Mouse (Mus musculus): ENCODE data around the gene Tacstd2. TPM values are rescaled to one million over a fixed set of nuclear protein-coding genes. Genes with fewer than 3 reads are reported as not detected.
"Not testable (repeated sequence)": the region's sequence is repeated elsewhere in the genome, so short reads cannot be mapped to it uniquely, and the experiment has no call there.

The Tacstd2 gene
- total and polyA plus RNA-seq, 3 experiments, result 0.11 to 1.5 (median 0.18) TPM

DNA sequence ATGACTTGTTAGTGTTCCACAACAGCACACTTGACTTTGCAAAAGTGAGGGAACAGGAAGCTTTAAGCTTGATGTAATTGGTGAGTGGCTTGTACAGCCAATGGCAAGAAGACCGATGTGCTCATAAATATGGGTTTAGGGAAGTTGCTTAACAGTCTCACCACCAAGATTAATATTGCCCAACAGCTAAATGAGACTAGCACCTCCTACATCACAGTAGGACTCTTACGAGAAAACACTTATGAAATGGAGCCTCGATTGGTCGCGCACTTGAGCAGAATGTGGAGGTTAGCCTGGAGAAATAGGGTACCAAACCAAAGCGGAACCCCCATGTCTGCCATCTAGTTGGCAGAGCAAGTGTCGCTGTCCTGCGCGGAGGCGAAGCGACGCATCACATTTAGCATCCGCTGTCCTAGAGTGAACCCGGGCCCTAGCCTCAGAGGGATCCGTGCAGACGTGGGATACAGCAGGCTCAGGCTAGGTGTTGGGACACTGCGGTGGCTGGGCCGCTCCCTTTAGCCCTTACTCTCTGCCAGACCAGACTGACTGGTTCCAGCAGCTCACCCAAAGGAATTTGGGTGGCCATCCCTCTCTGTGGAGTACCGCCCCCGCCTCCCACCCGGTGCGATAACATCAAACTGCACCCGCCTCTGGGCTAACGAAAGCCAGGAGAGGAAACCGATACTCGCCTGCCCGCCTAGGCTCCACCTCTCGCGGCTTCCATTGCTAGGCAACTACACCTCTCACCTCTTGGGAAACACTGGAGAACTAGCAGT lies 2.7 kb downstream of the Tacstd2 start:
- Histone ChIP-seq H3K9ac (ENCODE audit: low read depth, low read length) (no peak overlapping the region), H3K79me2 (replicated peaks; ENCODE audit: control insufficient read depth, insufficient read depth, low read length) (no peaks in the 10 kb centered on the region), H3K4me1 (ENCODE audit: control insufficient read depth, insufficient read depth, low read length) (no peaks in the 10 kb centered on the region), H3K4me3 (no peak overlapping the region), H3K27me3 (ENCODE audit: control insufficient read depth, insufficient read depth, low read length) (peaks cover 13% of the 10 kb centered on the region), H3K36me3 (ENCODE audit: control insufficient read depth, insufficient read depth, low read length) (no peaks in the 10 kb centered on the region), H3K27ac (no peak overlapping the region)
- TF ChIP-seq CTCF (IDR thresholded peaks at IDR 0.05) (no peak), EP300 (IDR thresholded peaks at IDR 0.05; ENCODE audit: insufficient read depth, low read depth, low read length) (no peak), POLR2A (IDR thresholded peaks at IDR 0.05; ENCODE audit: insufficient read depth, low read depth, low read length) (no peak)
- no peak for DNase-seq
- intact Hi-C loops (cut with DNase I), result no loop called here
- 12% methylated on average over 29 of the region's 29 CpGs for WGBS

DNA sequence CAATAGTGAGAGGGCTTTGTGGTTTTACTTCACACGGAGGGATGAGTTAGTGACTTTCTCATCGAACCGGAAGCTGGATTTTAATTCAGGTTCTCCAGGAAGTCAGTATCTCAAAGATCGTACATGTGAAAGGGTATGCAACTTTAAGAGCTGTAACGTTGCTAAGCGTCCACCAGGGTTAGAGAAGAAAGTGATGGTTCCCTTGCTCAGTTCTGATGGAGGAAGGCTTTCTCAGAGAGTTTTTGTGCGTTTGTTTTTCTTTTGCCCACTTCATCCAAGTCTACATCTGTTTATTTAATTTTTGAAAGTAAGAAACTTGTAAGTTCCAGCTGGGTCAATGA lies 3.8 kb downstream of the Tacstd2 start:
- Histone ChIP-seq H3K4me3 (no peak overlapping the region), H3K79me2 (replicated peaks; ENCODE audit: control insufficient read depth, insufficient read depth, low read length) (no peaks in the 10 kb centered on the region), H3K36me3 (ENCODE audit: control insufficient read depth, insufficient read depth, low read length) (no peaks in the 10 kb centered on the region), H3K4me1 (ENCODE audit: control insufficient read depth, insufficient read depth, low read length) (no peaks in the 10 kb centered on the region), H3K27me3 (ENCODE audit: control insufficient read depth, insufficient read depth, low read length) (peaks cover 13% of the 10 kb centered on the region), H3K9ac (ENCODE audit: low read depth, low read length) (no peak overlapping the region), H3K27ac (no peak overlapping the region)
- 66% methylated on average over 7 of the region's 7 CpGs for WGBS
- DNase-seq, result no peak
- no peak for TF ChIP-seq EP300 (IDR thresholded peaks at IDR 0.05; ENCODE audit: insufficient read depth, low read depth, low read length)
- TF ChIP-seq POLR2A (IDR thresholded peaks at IDR 0.05; ENCODE audit: insufficient read depth, low read depth, low read length), result no peak
- no peak for TF ChIP-seq CTCF (IDR thresholded peaks at IDR 0.05)
- intact Hi-C loops (cut with DNase I), result no loop called here

DNA sequence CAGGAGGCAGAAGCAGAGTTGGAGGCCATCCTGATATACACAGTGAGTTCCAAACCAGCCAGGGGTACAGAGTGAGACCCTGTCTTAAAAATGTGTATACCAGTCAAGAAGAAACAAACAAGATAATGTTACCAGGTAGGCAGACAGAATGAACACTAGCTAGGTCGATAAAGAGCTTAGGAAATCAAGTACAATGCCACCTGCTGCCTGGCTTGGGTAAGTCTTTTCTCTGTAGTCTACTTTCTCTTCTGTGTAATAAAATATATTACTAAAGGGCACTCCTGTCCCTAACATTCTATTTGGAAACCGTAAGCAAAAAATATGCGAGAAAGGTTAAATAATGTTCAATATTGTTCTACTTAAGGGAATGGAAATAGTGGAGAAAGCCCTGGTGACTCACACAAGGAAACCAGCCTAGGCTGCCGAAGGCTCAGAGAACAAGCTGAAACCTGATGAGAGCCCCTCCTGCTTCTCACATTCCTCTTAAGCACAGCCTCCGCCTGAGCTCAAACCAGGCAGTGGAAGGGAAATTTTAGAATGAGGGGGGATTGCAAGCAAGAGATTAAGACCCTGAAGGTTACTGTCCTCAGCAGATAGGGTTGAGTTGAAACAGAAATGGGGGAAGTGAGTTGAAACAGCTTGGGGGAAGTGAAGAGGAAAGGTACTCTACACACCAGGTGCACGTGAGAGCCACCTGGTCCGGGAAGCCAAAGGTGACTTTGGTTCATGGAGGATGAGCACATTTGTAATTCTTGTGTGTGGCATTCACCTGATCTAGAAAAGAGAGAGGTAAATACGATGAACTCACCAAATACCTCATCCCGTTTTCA lies 4.4 kb downstream of the Tacstd2 start:
- Histone ChIP-seq H3K4me1 (ENCODE audit: control insufficient read depth, insufficient read depth, low read length) (no peaks in the 10 kb centered on the region), H3K27me3 (ENCODE audit: control insufficient read depth, insufficient read depth, low read length) (peaks cover 13% of the 10 kb centered on the region), H3K27ac (no peak overlapping the region), H3K4me3 (no peak overlapping the region), H3K79me2 (replicated peaks; ENCODE audit: control insufficient read depth, insufficient read depth, low read length) (no peaks in the 10 kb centered on the region), H3K9ac (ENCODE audit: low read depth, low read length) (no peak overlapping the region), H3K36me3 (ENCODE audit: control insufficient read depth, insufficient read depth, low read length) (no peaks in the 10 kb centered on the region)
- 63% methylated on average over 9 of the region's 9 CpGs for WGBS
- no peak for DNase-seq
- TF ChIP-seq POLR2A (IDR thresholded peaks at IDR 0.05; ENCODE audit: insufficient read depth, low read depth, low read length) (no peak), CTCF (IDR thresholded peaks at IDR 0.05) (peak; percentile 55)
- intact Hi-C loops (cut with DNase I), result no loop called here

DNA sequence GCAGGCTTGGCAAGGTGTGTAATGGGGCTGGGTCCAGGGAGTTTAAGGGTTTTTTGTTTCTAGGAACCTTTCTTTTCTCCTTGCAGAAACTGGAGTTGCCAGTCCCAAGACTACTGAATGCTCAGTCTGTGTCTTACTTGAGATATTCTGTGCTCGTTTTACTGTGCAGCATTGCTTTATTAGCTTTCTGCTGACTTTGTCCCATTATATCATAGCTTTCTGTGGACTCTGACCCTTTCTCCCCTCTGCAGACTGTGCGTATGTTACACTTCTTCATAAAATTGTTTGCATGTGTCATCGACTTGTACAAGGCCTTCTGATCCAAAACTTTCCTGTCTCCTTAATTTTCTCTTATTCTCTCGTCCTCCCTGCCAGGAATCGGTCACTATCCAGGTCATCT lies 9.2 kb downstream of the Tacstd2 start:
- no peaks in the 10 kb centered on the region for H3K79me2 ChIP-seq (replicated peaks; ENCODE audit: control insufficient read depth, insufficient read depth, low read length)
- H3K27me3 ChIP-seq (ENCODE audit: control insufficient read depth, insufficient read depth, low read length), result no peaks in the 10 kb centered on the region
- DNase-seq, result no peak
- no peak overlapping the region for H3K27ac ChIP-seq
- H3K4me3 ChIP-seq, result no peak overlapping the region
- no peaks in the 10 kb centered on the region for H3K4me1 ChIP-seq (ENCODE audit: control insufficient read depth, insufficient read depth, low read length)
- H3K36me3 ChIP-seq (ENCODE audit: control insufficient read depth, insufficient read depth, low read length), result no peaks in the 10 kb centered on the region
- 77% methylated on average over 5 of the region's 5 CpGs for WGBS
- H3K9ac ChIP-seq (ENCODE audit: low read depth, low read length), result no peak overlapping the region
- TF ChIP-seq EP300 (IDR thresholded peaks at IDR 0.05; ENCODE audit: insufficient read depth, low read depth, low read length) (no peak), POLR2A (IDR thresholded peaks at IDR 0.05; ENCODE audit: insufficient read depth, low read depth, low read length) (no peak), CTCF (IDR thresholded peaks at IDR 0.05) (no peak)
- intact Hi-C loops (cut with DNase I), result no loop called here

DNA sequence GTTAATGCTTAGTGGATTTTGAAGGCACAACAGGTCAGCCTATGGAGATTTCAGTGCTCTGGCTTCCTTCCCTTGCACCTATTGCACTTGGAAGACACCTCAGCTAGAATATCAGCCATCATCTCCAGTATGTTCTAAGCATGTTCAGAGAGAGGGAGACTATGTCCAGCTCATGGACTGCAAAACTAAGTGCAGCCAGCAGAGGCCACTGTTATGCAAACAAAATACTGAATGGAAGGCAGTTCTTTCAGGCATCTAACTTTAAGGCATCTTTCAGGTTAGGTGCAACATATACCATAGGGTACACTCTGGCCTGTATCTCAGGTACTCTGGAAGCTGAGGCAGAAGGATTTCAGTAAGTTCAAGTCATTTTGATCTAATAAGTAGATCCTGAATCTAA lies 24.8 kb downstream of the Tacstd2 start:
- TF ChIP-seq POLR2A (IDR thresholded peaks at IDR 0.05; ENCODE audit: insufficient read depth, low read depth, low read length) (no peak), CTCF (IDR thresholded peaks at IDR 0.05) (peak; percentile 72), EP300 (IDR thresholded peaks at IDR 0.05; ENCODE audit: insufficient read depth, low read depth, low read length) (no peak)
- no peaks in the 10 kb centered on the region for H3K79me2 ChIP-seq (replicated peaks; ENCODE audit: control insufficient read depth, insufficient read depth, low read length)
- H3K4me1 ChIP-seq (ENCODE audit: control insufficient read depth, insufficient read depth, low read length), result no peaks in the 10 kb centered on the region
- H3K36me3 ChIP-seq (ENCODE audit: control insufficient read depth, insufficient read depth, low read length), result no peaks in the 10 kb centered on the region
- H3K9ac ChIP-seq (ENCODE audit: low read depth, low read length), result no peak overlapping the region
- H3K27ac ChIP-seq, result no peak overlapping the region
- DNase-seq, result peak; percentile 8 to 40
- H3K27me3 ChIP-seq (ENCODE audit: control insufficient read depth, insufficient read depth, low read length), result no peaks in the 10 kb centered on the region
- intact Hi-C loops (cut with DNase I), result no loop called here
- H3K4me3 ChIP-seq, result no peak overlapping the region

DNA sequence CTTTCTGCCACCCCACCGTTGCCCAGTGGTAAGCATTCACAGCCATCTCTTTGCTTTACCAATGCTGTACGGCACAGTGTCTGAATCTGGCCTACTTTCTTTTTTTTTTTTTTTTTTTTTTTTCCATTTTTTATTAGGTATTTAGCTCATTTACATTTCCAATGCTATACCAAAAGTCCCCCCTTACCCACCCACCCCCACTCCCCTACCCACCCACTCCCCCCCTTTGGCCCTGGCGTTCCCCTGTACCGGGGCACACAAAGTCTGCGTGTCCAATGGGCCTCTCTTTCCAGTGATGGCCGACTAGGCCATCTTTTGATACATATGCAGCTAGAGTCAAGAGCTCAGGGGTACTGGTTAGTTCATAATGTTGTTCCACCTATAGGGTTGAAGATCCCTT lies 33.7 kb downstream of the Tacstd2 start:
- WGBS, result 93% methylated on average over 2 of the region's 6 CpGs
- H3K27me3 ChIP-seq (ENCODE audit: control insufficient read depth, insufficient read depth, low read length); intact Hi-C loops (cut with DNase I): not testable (repeated sequence)

More for the DNA sequence above, 33.7 kb downstream of the Tacstd2 start:
- not testable (repeated sequence) for DNase-seq; H3K4me3 ChIP-seq; H3K9ac ChIP-seq (ENCODE audit: low read depth, low read length); H3K4me1 ChIP-seq (ENCODE audit: control insufficient read depth, insufficient read depth, low read length); H3K79me2 ChIP-seq (replicated peaks; ENCODE audit: control insufficient read depth, insufficient read depth, low read length); H3K27ac ChIP-seq; H3K36me3 ChIP-seq (ENCODE audit: control insufficient read depth, insufficient read depth, low read length)

Data from heart, adult 2 months (tissue).